10 mouse cellular contexts compared by ENCODE assay signal in the genomic region with DNA sequence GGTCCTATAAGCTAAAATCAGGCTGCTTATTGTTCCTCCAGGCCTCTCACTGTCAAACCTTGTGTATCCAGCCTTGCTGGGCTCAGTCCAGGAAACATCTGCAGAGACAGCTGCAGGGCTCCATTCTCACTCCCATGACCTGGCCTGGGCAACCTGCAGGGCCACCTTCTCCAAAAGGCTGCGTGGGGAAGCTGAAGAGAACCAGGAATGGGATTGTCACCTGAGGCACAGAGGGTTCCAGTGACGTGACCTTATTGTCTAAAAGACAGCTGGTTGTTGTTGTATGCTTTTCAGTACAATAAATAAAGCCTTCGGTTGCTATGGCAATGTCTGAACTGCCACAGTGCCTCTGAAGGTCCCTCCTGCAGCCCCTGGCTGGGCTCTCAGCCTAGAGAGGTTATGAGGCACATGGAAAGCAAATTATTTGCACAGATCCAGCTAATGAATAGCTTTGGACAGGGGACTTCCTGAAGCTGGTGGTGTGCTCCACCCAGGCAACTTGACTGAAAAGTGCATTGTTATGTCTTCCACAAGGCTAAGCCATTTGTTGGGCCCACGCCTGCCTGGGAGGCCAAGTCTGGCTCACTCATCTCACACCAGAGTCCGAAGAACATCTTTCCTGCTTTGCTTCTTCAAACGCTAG.
DNase-seq lines count a peak whose midpoint lies in the region; ATAC-seq and TF ChIP-seq lines count a peak whose summit lies in the region.
"Had no signal": no experiment of that assay in that cellular context is flagged by ENCODE, and none has a peak within 500 bp of the region (broad histone marks: within the 10 kb centered on the region; RNA-seq: fewer than 3 reads in every experiment).

No protein-coding gene starts in this region.

- no peaks in the 10 kb centered on the region for H3K36me3 ChIP-seq in hindbrain, embryonic 11.5 days (ENCODE audit: control insufficient read depth, insufficient read depth, low read length)
- no peaks in the 10 kb centered on the region for H3K36me3 ChIP-seq in hindbrain, embryonic 12.5 days
- H3K36me3 ChIP-seq in heart, postnatal 0 days (replicated peaks; ENCODE audit: control insufficient read depth, insufficient read depth, low read length), result no peaks in the 10 kb centered on the region
- H3K36me3 ChIP-seq in kidney, embryonic 16.5 days (ENCODE audit: insufficient read depth, low read length), result no peaks in the 10 kb centered on the region
- H3K36me3 ChIP-seq in midbrain, embryonic 15.5 days (replicated peaks), result no peaks in the 10 kb centered on the region
- H3K36me3 ChIP-seq: stomach, embryonic 15.5 days had no signal

- H3K4me3 ChIP-seq in hindbrain, embryonic 11.5 days (ENCODE audit: low read depth, low read length), result no peak overlapping the region
- no peak overlapping the region for H3K4me3 ChIP-seq in hindbrain, embryonic 12.5 days
- no peak overlapping the region for H3K4me3 ChIP-seq in heart, postnatal 0 days (ENCODE audit: low read depth, low read length)
- no peak overlapping the region for H3K4me3 ChIP-seq in kidney, embryonic 16.5 days (ENCODE audit: low read length)
- H3K4me3 ChIP-seq in midbrain, embryonic 15.5 days, result no peak overlapping the region
- H3K4me3 ChIP-seq: stomach, embryonic 15.5 days had no signal

- H3K4me2 ChIP-seq in hindbrain, embryonic 11.5 days (replicated peaks; ENCODE audit: low read depth, low read length), result no peak overlapping the region
- no peak overlapping the region for H3K4me2 ChIP-seq in hindbrain, embryonic 12.5 days (replicated peaks)
- no peak overlapping the region for H3K4me2 ChIP-seq in heart, postnatal 0 days (ENCODE audit: low read depth, low read length)
- no peak overlapping the region for H3K4me2 ChIP-seq in kidney, embryonic 16.5 days (replicated peaks; ENCODE audit: low read depth, low read length)
- H3K4me2 ChIP-seq in midbrain, embryonic 15.5 days, result no peak overlapping the region
- H3K4me2 ChIP-seq: stomach, embryonic 15.5 days had no signal

- WGBS in hindbrain, embryonic 11.5 days, result 47% methylated on average over 6 of the region's 6 CpGs
- 53% methylated on average over 6 of the region's 6 CpGs for WGBS in hindbrain, embryonic 12.5 days
- WGBS in heart, postnatal 0 days, result 66% methylated on average over 6 of the region's 6 CpGs
- 57% methylated on average over 6 of the region's 6 CpGs for WGBS in kidney, embryonic 16.5 days
- WGBS in midbrain, embryonic 15.5 days, result 54% methylated on average over 6 of the region's 6 CpGs

- no peaks in the 10 kb centered on the region for H3K9me3 ChIP-seq in hindbrain, embryonic 11.5 days (ENCODE audit: control insufficient read depth, low read length)
- no peaks in the 10 kb centered on the region for H3K9me3 ChIP-seq in hindbrain, embryonic 12.5 days (replicated peaks)
- H3K9me3 ChIP-seq in heart, postnatal 0 days (replicated peaks; ENCODE audit: control insufficient read depth, low read length), result no peaks in the 10 kb centered on the region
- H3K9me3 ChIP-seq in kidney, embryonic 16.5 days (ENCODE audit: low read length), result no peaks in the 10 kb centered on the region
- H3K9me3 ChIP-seq in midbrain, embryonic 15.5 days, result no peaks in the 10 kb centered on the region
- H3K9me3 ChIP-seq: stomach, embryonic 15.5 days had no signal

- H3K4me1 ChIP-seq in hindbrain, embryonic 11.5 days (replicated peaks; ENCODE audit: control insufficient read depth, insufficient read depth, low read length), result no peaks in the 10 kb centered on the region
- peaks cover 9% of the 10 kb centered on the region for H3K4me1 ChIP-seq in hindbrain, embryonic 12.5 days
- H3K4me1 ChIP-seq in heart, postnatal 0 days (ENCODE audit: control insufficient read depth, insufficient read depth), result no peaks in the 10 kb centered on the region
- H3K4me1 ChIP-seq in kidney, embryonic 16.5 days (ENCODE audit: insufficient read depth, low read length), result 0 out of 2 replicates have a peak, but pooled peaks cover 4% of the 10 kb centered on the region
- peaks cover 7% of the 10 kb centered on the region; the same call in 1 of the 2 replicates for H3K4me1 ChIP-seq in midbrain, embryonic 15.5 days
- H3K4me1 ChIP-seq: stomach, embryonic 15.5 days had no signal

- no peak overlapping the region for H3K27ac ChIP-seq in hindbrain, embryonic 11.5 days (ENCODE audit: low read depth, low read length)
- no peak overlapping the region for H3K27ac ChIP-seq in hindbrain, embryonic 12.5 days
- H3K27ac ChIP-seq in heart, postnatal 0 days (ENCODE audit: low read depth), result peak overlapping the region; percentile 59
- peak overlapping the region; percentile 50; the same call in 1 of the 2 replicates for H3K27ac ChIP-seq in kidney, embryonic 16.5 days (ENCODE audit: low read length)
- H3K27ac ChIP-seq in midbrain, embryonic 15.5 days, result 0 out of 2 replicates have a peak overlapping the region, but pooled peaks have one; percentile 48
- H3K27ac ChIP-seq: macrophage; stomach, embryonic 15.5 days had no signal

- H3K9ac ChIP-seq in hindbrain, embryonic 11.5 days (ENCODE audit: low read depth, low read length), result no peak overlapping the region
- H3K9ac ChIP-seq in hindbrain, embryonic 12.5 days, result no peak overlapping the region
- H3K9ac ChIP-seq in heart, postnatal 0 days (replicated peaks; ENCODE audit: low read depth, low read length), result no peak overlapping the region
- no peak overlapping the region for H3K9ac ChIP-seq in kidney, embryonic 16.5 days (replicated peaks; ENCODE audit: low read length)
- H3K9ac ChIP-seq in midbrain, embryonic 15.5 days, result no peak overlapping the region
- H3K9ac ChIP-seq: stomach, embryonic 15.5 days had no signal

- DNase-seq in hindbrain, embryonic 11.5 days (ENCODE audit: low spot score), result peak; percentile 7
- no peak for DNase-seq in heart, postnatal 0 days (ENCODE audit: low spot score)
- no peak for DNase-seq in layer of hippocampus, adult 11-12 months (ENCODE audit: low spot score)
- DNase-seq: layer of hippocampus, adult 9-11 months had no signal

- ATAC-seq in hindbrain, embryonic 11.5 days (ENCODE audit: low FRiP score), result no peak
- ATAC-seq in hindbrain, embryonic 12.5 days (ENCODE audit: low FRiP score), result no peak
- ATAC-seq in heart, postnatal 0 days (ENCODE audit: insufficient read depth, low read depth), result peak; percentile 71
- ATAC-seq in kidney, embryonic 16.5 days (ENCODE audit: low FRiP score, low TSS enrichment), result peak; percentile 79
- no peak; the same call in 1 of the 2 replicates for ATAC-seq in midbrain, embryonic 15.5 days (replicated peaks)
- no peak for ATAC-seq in granulocyte monocyte progenitor cell, adult 5-6 weeks (replicated peaks; ENCODE audit: poor library complexity, severe bottlenecking)

- TF ChIP-seq CTCF in heart, postnatal 0 days (IDR thresholded peaks at IDR 0.05; ENCODE audit: low read depth), result no peak

- H3K27me3 ChIP-seq in hindbrain, embryonic 11.5 days (ENCODE audit: control insufficient read depth, insufficient read depth, low read length), result no peaks in the 10 kb centered on the region
- no peaks in the 10 kb centered on the region for H3K27me3 ChIP-seq in hindbrain, embryonic 12.5 days
- H3K27me3 ChIP-seq in heart, postnatal 0 days (ENCODE audit: control insufficient read depth, insufficient read depth, low read length), result no peaks in the 10 kb centered on the region
- H3K27me3 ChIP-seq in kidney, embryonic 16.5 days (ENCODE audit: insufficient read depth, low read length), result no peaks in the 10 kb centered on the region
- H3K27me3 ChIP-seq in midbrain, embryonic 15.5 days (replicated peaks), result no peaks in the 10 kb centered on the region
- H3K27me3 ChIP-seq: stomach, embryonic 15.5 days had no signal

- TF ChIP-seq EP300 in heart, postnatal 0 days (IDR thresholded peaks at IDR 0.05; ENCODE audit: low read depth), result no peak

Comparison
In these comparisons a context has a peak if more than half of its experiments do, and no peak if none do; other contexts are left out.
1. ATAC-seq: peak in heart, postnatal 0 days (single experiment) and kidney, embryonic 16.5 days (single experiment); none in hindbrain, embryonic 11.5 days (single experiment), hindbrain, embryonic 12.5 days (single experiment), midbrain, embryonic 15.5 days (single experiment) and granulocyte monocyte progenitor cell, adult 5-6 weeks (single experiment).
2. H3K27ac ChIP-seq: peak in heart, postnatal 0 days (single experiment), kidney, embryonic 16.5 days (single experiment) and midbrain, embryonic 15.5 days (single experiment); none in hindbrain, embryonic 11.5 days (single experiment) and hindbrain, embryonic 12.5 days (single experiment).